Mouse (Mus musculus) gastrocnemius, postnatal 4 days (tissue): ENCODE data around the gene Mapk8ip1. TPM values are rescaled to one million over a fixed set of nuclear protein-coding genes. Genes with fewer than 3 reads are reported as not detected.

Source experiments
- DNase-seq, 2 experiments: peaks; one replicate each; pipeline ENCODE4 v3.0.0; 2021 to 2022; ENCODE audit warnings: low spot score in 2 of 2, mixed read lengths in 2 of 2
- microRNA-seq: library from miRNA; unstranded; fragments of <30 nt; microRNA quantifications from one replicate; pipeline ENCODE4 v1.2.0, GENCODE M21; 2021
- total RNA-seq, 2 experiments: library from RNA; stranded (reverse); gene quantifications; 2 replicates each; pipeline ENCODE4 v1.2.3; 2021

Gene Mapk8ip1
- total RNA-seq, 2 experiments from 2014 or later, result 41.2 to 41.5 TPM

GRCm38 (mm10) chr2:92347191-92347590, 53.9 kb downstream of the Mapk8ip1 start:
- DNase-seq, result no peak

GRCm38 (mm10) chr2:92342418-92342817, 58.6 kb downstream of the Mapk8ip1 start:
- no peak for DNase-seq

Small RNA genes within 50 kb of the gene (microRNA-seq; reads per million reads assigned to microRNA genes)
- gene Mir7000, result not detected

Other genes with a start within 250 kb of the Mapk8ip1 start
- 10 to 100 TPM; 23.0 to 23.1 TPM for gene Pex16, start 26.6 kb downstream of the Mapk8ip1 start, total RNA-seq
- under 1 TPM in 1 of 2 experiments, not detected in 1; 0.47 TPM for gene Large2, start 26.4 kb downstream of the Mapk8ip1 start, total RNA-seq
- 1 to 10 TPM; 1.8 to 2.6 TPM for gene 1700029I15Rik, start 18.7 kb downstream of the Mapk8ip1 start, total RNA-seq
- gene Cry2, start 32.8 kb upstream of the Mapk8ip1 start, total RNA-seq, result 10 to 100 TPM; 47.6 to 59.3 TPM
- 1 to 10 TPM; 7.8 to 9.8 TPM for gene Slc35c1, start 59.3 kb upstream of the Mapk8ip1 start, total RNA-seq
- gene Chst1, start 198.4 kb upstream of the Mapk8ip1 start, total RNA-seq, result 1 to 10 TPM; 7.9 to 8.8 TPM